Mouse (Mus musculus): ENCODE measurements around the gene Oprd1.

The Oprd1 gene

GRCm38 (mm10) chr4:132079555-132080275 lies 64.6 kb downstream of the Oprd1 start:
- peak; percentile 73 for DNase-seq (ENCODE audit: low spot score)

- DNase-seq (ENCODE audit: low spot score), result peak; percentile 61
Observed at GRCm38 (mm10) chr4:132078296-132078714, 66.0 kb downstream of the Oprd1 start.

- DNase-seq (ENCODE audit: low spot score), result no peak
Observed at GRCm38 (mm10) chr4:132077445-132077844, 66.8 kb downstream of the Oprd1 start.

- peak; percentile 71 for DNase-seq (ENCODE audit: low spot score)
Observed at GRCm38 (mm10) chr4:132076480-132077405, 67.5 kb downstream of the Oprd1 start.

- no peak for DNase-seq (ENCODE audit: low spot score)
Observed at GRCm38 (mm10) chr4:132075796-132076195, 68.5 kb downstream of the Oprd1 start.

- peak; percentile 99 for DNase-seq (ENCODE audit: low spot score)
Observed at GRCm38 (mm10) chr4:132074933-132075769, 69.1 kb downstream of the Oprd1 start, which contains the start of gene Epb41. Gene Epb41, minus strand, starts transcription at chr4:132075321.

- DNase-seq (ENCODE audit: low spot score), result peak; percentile 52
Observed at GRCm38 (mm10) chr4:132074077-132074932, 70.0 kb downstream of the Oprd1 start, which contains the start of gene Gm10300. Gene Gm10300, plus strand, starts transcription at chr4:132074697.

GRCm38 (mm10) chr4:132072946-132073345 lies 71.3 kb downstream of the Oprd1 start:
- no peak for DNase-seq (ENCODE audit: low spot score)

GRCm38 (mm10) chr4:132072156-132072555 lies 72.1 kb downstream of the Oprd1 start:
- DNase-seq (ENCODE audit: low spot score), result no peak

GRCm38 (mm10) chr4:132071674-132072073 lies 72.6 kb downstream of the Oprd1 start:
- no peak for DNase-seq (ENCODE audit: low spot score)

- DNase-seq (ENCODE audit: low spot score), result no peak
Observed at GRCm38 (mm10) chr4:132067938-132068235, 76.4 kb downstream of the Oprd1 start.

- DNase-seq (ENCODE audit: low spot score), result no peak
Observed at GRCm38 (mm10) chr4:132067112-132067937, 77.0 kb downstream of the Oprd1 start.

GRCm38 (mm10) chr4:132066101-132066773 lies 78.0 kb downstream of the Oprd1 start:
- no peak for DNase-seq (ENCODE audit: low spot score)

GRCm38 (mm10) chr4:132065578-132065977 lies 78.7 kb downstream of the Oprd1 start:
- DNase-seq (ENCODE audit: low spot score), result no peak

- DNase-seq (ENCODE audit: low spot score), result no peak
Observed at GRCm38 (mm10) chr4:132064550-132064949, 79.7 kb downstream of the Oprd1 start.

- no peak for DNase-seq (ENCODE audit: low spot score)
Observed at GRCm38 (mm10) chr4:132062934-132063884, 81.1 kb downstream of the Oprd1 start.

- no peak for DNase-seq (ENCODE audit: low spot score)
Observed at GRCm38 (mm10) chr4:132062289-132062688, 82.0 kb downstream of the Oprd1 start.

Data from lung, postnatal 25 days (tissue).